Mouse (Mus musculus): ENCODE data around the gene Tmprss11f. TPM values are rescaled to one million over a fixed set of nuclear protein-coding genes. Genes with fewer than 3 reads are reported as not detected.
"Not testable (repeated sequence)": the region's sequence is repeated elsewhere in the genome, so short reads cannot be mapped to it uniquely, and the experiment has no call there.

The Tmprss11f gene
- total RNA-seq (2021), result not detected
- long read RNA-seq, experiment 1, result 0 reads
- long read RNA-seq, experiment 2, result 0 reads

DNA sequence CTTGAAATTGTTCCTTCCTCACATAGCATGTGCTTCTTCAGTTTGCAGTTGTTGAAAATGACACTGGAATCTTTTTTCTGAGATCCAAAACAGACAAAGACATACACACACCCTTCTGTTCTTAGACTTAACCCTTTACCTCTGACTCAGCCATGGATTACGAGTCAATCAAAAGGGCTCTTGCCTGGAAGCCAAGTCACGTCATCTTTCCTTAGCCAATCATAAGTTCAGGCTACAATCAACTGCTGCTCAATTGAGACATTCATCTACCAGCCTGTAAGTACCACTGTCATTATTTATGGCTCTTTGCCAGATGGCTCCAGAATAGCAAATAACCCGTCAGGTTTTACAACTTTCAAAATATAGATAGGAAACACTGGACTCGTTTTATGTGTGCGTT is at the start of gene Tmprss11f:
Gene Tmprss11f, minus strand, starts transcription at position 101 of the 400 bp plus-strand sequence.
- DNase-seq (ENCODE audit: low spot score in 2 of 2), result no peak

DNA sequence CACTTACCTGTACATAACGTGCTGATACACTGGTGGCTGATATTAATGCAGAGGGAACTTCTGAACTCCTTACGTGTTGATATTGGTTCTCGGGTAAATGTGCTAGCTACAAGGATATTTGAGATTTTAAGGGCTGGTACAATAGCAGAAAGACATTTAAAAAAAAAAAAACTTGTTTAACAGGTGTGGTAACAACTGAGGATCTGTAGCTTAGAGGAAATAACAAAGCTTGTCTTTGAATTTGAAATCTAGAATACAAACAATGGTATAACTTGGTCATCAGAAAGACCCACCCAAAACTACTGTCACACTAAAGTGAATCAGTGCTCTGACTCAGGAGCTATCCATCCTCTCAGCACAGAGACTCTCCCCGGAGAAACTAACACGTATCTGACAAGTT is 44.0 kb upstream of the Tmprss11f start, which contains the start of gene Tmprss11b:
Gene Tmprss11b, minus strand, starts transcription at position 101 of the 400 bp plus-strand sequence.
- DNase-seq (ENCODE audit: low spot score in 2 of 2), result no peak

DNA sequence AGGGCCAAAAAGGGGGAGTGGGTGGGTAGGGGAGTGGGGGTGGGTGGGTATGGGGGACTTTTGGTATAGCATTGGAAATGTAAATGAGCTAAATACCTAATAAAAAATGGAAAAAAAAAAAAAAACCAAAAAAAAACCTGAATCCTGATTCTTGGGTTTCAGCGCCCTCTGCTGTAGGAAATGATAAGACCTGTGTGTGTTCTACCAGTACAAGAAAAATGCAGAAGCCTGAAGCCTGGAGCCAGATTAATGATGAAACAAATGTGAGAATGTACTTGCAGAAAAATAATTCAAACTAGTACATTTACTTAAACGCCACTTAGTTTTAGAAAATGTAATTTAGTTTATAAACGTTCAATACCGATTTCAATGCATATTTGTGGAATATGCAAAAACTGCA is 17.0 kb upstream of the Tmprss11f start:
- DNase-seq (ENCODE audit: low spot score in 2 of 2), result not testable (repeated sequence)

DNA sequence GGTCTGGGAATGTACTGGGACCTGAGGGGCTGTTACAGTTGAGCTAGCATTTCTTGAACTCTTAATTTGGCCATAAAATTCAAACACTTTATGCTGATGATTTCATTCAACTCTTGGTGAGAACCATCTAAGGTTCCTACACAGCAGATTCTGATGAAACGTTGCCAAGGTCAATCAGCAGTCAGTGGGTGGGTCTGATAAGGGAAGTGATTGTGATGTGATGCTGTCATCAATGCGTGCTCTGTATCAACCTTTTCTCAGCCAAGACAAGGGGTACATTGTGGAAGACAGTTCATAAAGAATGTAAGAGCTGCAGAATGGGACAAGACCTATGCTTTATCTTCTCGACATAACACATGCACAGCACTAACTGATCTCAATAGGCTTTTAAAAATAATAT is 8.6 kb upstream of the Tmprss11f start:
- no peak for DNase-seq (ENCODE audit: low spot score in 2 of 2)

DNA sequence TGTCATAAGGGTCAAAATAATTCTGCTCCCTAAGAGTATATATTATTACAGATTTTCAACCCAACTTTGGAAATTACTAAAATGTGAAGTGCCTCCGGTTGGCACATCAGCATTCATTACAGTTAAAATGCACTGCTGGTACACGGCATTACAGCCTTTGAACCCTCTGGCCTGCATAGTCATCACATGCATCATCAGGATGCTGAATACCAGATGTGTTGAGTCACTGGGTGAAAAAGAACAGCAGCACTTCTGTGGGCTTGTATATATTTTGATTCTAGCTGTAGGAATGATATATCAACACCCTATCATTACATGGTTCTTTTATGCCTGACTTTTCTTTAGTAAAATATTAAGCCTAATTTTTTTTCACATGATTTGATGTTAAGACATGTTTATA is 1.5 kb downstream of the Tmprss11f start:
- DNase-seq (ENCODE audit: low spot score in 2 of 2), result no peak

DNA sequence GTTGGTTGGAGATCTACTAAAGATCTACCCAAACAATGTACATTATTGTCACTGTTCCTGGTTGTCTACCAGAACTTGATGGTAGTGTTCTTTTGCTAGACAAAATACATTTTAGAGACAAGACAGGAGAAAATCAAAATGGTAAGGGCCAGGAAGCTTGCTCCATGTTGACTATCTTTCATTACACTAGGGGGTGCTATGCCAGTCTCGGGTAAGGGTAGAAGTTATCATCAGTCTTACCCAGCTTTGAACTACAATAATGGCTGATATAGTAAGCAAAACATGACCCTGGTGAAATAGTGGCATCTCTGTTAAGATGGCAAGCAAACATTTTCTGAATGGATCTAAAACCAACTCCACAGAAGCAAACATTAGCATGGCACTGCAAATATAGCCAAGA is 10.4 kb downstream of the Tmprss11f start:
- DNase-seq (ENCODE audit: low spot score in 2 of 2), result no peak

DNA sequence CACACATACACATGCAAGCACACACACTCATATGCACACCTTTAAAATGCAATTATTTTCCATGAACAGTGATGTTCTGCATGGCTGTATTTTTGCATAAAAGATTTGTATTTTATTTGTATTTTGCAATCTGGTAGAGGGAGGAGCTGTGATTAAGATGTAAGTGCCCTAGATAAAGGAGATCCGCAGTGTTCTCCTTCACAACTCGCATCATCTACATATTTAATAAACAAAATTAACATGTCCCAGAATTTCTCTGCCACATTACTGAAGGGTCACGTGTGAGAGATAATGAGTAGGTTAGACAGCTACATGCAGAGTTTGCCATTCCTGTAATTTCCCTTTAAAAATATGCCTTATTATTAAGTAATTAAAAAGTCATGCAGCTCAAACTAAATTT is 46.3 kb downstream of the Tmprss11f start:
- DNase-seq (ENCODE audit: low spot score in 2 of 2), result no peak

DNA sequence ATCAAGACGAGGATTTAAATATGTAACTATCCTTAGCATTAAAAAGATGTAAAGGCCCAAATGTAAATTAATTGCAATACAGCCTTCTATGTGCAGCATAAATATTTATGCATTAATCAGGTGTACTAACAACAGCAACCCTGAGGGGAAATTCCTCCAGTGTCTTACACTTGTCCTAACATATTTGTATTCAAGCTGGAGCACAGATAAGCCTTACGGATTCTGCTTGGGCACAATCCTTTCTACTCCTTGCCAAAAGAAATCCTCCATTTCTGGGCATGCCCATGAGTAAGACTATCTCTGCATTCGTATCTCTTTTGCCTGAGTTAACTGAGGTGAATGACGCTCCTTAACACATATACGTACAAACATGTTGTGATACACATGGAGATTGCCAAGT is 49.6 kb downstream of the Tmprss11f start:
- no peak for DNase-seq (ENCODE audit: low spot score in 2 of 2)

DNA sequence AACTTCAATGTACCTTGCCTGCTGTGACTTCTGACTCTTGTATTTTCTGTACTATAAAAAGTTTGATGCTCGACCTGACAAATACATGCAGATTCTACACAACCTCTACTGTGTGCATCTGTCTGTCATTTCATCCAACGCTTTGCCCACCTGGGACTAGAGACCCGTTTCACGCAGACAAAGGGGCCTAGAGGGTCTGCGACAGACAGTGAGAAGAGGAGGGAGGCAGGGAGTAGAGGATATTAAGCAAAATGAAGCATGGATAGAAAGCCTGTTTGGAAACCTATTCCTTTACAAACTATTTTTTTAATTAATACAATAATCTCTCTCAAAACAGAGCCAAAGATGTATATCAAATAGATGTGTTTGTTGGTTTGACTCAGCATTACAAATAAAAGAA is 50.2 kb downstream of the Tmprss11f start:
- DNase-seq (ENCODE audit: low spot score in 2 of 2), result no peak

DNA sequence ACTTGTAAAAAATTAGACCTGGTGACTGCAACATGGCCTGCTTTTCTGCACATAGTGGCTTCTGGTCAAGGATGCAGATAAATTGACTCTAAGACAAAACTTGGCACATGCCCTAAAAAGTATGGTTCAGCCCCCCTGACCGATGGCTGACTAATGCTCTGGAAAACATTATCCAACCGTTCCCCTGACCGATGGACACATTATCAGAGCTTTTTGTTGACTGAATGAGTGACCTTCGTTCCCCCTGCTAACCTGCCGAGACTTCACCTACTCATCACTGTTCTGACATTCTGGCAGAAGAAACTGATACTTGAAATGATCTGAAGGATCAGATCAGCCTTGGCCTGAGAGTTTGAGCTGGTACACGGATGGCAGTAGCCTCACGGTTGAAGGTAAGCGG is 53.5 kb downstream of the Tmprss11f start:
- DNase-seq (ENCODE audit: low spot score in 2 of 2), result not testable (repeated sequence)

DNA sequence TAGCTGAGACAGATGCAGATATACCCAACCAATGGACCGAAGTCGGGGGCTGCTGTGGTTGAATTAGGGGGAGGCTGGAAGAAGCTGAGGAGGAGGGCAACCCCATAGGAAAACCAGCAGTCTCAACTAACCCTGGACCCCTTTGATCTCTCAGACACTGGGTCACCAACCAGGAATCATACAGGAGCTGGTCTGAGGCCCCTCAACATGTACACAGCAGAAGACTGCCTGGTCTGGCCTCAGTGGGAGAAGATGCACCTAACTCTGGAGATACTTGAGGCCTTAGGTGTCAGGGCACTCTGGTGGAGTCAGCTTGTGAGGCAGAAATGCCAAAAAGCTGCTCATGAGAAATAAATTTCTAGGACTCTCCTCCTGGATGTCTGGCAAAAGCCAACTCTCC is 85.5 kb downstream of the Tmprss11f start:
- DNase-seq (ENCODE audit: low spot score in 2 of 2), result no peak

DNA sequence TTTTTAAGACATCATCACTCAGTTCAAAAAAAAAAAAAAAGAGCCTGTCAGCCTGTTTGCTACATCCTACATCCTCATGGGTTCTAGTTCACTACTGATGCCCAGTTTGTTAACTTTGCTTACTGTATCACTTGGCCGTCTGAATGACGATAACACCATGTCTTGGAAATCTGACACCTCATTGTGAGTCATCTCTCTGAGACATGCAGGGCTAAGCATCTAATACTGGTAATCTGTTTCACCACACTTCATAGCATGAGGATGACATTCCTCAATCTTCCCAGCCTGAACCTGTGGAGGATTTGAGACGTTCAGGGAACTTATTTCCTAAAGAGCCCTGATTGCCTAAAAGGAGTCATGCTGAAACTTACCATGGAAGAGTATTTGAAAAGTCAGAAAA is 91.6 kb downstream of the Tmprss11f start:
- no peak for DNase-seq (ENCODE audit: low spot score in 2 of 2)

DNA sequence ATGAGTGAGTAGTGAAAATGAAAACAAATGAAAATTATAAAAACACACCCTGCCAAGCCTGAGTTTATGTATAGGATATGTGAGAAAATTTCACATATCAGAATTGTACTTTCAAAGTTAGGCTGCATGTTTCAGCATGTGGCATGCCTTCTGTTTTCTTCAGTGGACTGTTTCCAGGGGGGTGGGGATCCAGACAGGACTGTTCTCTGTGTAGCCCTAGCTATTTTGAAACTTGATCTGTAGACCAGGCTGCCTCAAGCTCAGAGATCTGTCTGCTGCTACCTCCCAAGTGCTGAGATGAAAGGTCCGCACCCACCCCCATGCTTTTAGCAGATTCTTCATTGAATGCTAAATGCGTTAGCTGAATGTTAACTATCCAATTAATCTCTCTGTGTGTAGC is 103.5 kb downstream of the Tmprss11f start:
- DNase-seq (ENCODE audit: low spot score in 2 of 2), result no peak

DNA sequence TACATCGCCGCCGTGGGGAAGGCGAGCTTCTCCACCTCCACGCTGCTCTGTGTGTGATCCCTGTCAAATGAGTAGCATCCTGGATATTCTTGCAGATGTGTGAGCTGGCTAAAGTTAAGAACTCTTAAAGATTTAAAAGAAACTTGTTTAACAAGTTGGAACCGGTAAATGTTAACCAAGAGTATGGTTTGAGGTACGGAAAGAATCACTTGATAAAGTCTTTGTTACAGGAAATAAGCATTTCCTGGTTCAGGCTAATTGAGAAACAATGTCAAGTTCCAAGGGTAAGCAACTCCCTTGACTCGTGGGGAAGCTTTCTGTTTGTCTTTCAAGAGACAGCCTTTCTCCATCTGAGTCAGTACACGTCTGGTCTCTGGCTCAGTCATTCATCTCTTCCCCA is 113.7 kb downstream of the Tmprss11f start, which contains the start of gene Tmprss11g:
Gene Tmprss11g, minus strand, starts transcription at position 101 of the 400 bp plus-strand sequence.
- DNase-seq (ENCODE audit: low spot score in 2 of 2), result no peak

DNA sequence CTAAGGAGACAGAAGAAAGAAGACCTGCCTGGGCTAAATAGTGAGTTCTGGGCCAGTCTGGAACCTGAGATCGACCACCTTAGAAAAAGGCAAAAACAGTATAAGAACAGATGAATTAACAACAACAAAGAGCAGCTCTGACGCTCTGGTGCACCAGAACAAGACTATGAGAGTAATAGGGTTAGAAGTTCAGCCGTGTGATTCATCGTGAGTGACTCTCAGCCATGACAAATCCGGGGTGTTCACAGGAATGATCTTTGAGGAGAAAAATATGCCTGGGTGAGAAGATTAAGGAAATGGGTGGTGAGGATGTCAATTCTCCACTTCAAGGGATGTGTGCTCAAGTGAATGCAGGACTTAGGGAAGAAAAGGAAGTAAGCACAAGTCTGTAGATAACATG is 120.7 kb downstream of the Tmprss11f start:
- no peak for DNase-seq (ENCODE audit: low spot score in 2 of 2)

DNA sequence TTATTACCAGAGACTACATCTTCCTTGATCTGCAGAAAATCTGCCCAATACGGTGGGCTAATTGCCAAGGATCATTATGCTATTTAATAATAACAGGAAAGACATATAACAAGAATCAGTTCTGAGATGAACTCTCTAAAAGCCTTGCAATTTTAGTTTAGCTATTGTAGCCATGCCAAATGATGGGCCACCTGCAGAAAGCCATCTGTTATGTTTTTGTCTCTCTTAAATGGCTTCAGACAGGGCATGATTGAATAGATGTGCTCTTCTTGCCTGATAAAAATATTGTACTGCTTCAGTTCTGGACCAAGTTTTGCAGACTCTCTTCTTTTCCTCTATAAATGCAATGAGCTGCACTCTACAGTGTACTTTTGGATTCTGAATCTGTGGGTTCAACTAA is 138.8 kb downstream of the Tmprss11f start:
- DNase-seq (ENCODE audit: low spot score in 2 of 2), result no peak

DNA sequence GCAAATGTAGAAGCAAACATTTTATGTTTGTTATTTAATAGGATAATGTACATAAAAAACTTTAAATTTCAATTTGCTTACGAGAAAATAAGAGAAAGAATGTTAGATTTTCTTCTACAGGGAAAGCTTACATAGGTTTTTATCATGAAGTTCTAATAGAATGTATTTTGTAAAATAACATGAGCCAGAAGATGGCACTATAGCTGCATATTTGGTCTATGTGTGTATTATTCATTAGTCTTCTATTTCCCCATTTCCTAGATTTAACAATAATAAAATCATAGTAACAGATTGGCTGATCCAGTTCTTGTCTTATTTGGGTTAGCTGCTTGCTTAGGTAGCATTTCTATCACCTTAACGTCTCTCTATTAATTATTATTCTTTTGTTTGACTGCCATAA is 149.7 kb downstream of the Tmprss11f start:
- no peak for DNase-seq (ENCODE audit: low spot score in 2 of 2)

DNA sequence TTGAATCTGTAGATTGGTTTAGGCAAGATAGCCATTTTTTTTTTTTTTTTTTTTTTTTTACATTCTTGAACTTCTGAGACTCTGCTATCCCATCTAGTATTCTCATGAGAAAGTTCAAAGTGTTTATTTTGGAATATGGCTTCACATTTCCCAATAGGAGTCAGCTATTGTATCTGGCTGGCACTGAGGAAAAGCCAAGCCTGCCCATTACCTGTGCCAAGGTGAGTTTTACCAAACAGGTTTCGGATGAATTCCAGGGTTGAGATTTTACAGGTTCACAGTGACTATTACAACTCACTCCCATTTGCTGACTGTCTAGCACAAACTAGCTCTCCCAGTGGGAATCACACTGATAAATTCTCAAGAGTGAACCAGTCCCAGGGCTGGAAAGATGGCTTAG is 150.2 kb downstream of the Tmprss11f start:
- no peak for DNase-seq (ENCODE audit: low spot score in 2 of 2)

DNA sequence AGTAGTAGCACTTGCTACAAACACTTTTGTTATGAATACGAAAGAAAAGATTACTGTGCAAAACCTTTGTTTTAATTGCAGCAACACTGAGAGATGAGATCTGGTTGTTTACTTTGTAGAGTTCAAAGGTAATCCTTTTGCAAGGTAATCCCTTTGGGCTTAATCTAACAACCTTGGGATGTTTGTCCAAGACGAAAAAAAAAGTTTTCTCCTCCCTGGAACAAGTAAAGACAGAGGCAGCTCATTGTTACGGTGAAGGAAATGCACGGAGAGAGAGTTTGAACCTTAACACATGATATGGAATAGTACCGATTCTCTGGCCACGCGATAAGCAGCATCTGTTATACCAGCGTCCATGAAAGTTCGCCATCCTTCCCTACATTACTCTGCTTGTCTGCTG is 158.4 kb downstream of the Tmprss11f start:
- no peak for DNase-seq (ENCODE audit: low spot score in 2 of 2)

Other genes with a start within 250 kb of the Tmprss11f start
- gene Tmprss11a, start 163.4 kb downstream of the Tmprss11f start, total RNA-seq (2021), result not detected
- gene Tmprss11g, start 113.8 kb downstream of the Tmprss11f start, total RNA-seq (2021), result not detected
- gene Tmprss11b, start 43.9 kb upstream of the Tmprss11f start, total RNA-seq (2021), result not detected
- not detected for gene Tmprss11e, start 113.4 kb upstream of the Tmprss11f start, total RNA-seq (2021)
- 10 to 100 TPM; 66.9 to 75.8 TPM for gene Ythdc1, start 171.8 kb upstream of the Tmprss11f start, total RNA-seq (2021)

All from adrenal gland, postnatal 4 days (tissue).